ENCODE assay signal across 7 mouse cellular contexts in genomic region chr9:44288076-44288958, GRCm38 (mm10). TPM values are rescaled to one million over a fixed set of nuclear protein-coding genes. Genes with fewer than 3 reads are reported as not detected.
DNase-seq lines count a peak whose midpoint lies in the region; ATAC-seq and TF ChIP-seq lines count a peak whose summit lies in the region.

Abcg4 (minus strand) TSS chr9:44288615.

- peaks cover 55% of the 10 kb centered on the region for H3K36me3 ChIP-seq in G1E (replicated peaks)
- H3K36me3 ChIP-seq in embryonic facial prominence, embryonic 10.5 days (replicated peaks) = peaks cover 33% of the 10 kb centered on the region
- peaks cover 30% of the 10 kb centered on the region for H3K36me3 ChIP-seq in midbrain, embryonic 12.5 days
- H3K36me3 ChIP-seq in stomach, embryonic 14.5 days (ENCODE audit: control insufficient read depth, insufficient read depth, low read length) = peaks cover 12% of the 10 kb centered on the region

- intact Hi-C loops in heart, postnatal 14 days (cut with DNase I) = no loop called here
- intact Hi-C loops in left cerebral cortex, postnatal 10 days (cut with DNase I) = no loop called here

- H3K27ac ChIP-seq in embryonic facial prominence, embryonic 10.5 days (replicated peaks) = peak within 1 kb of the TSS; percentile 81
- peak within 1 kb of the TSS; percentile 74 for H3K27ac ChIP-seq in midbrain, embryonic 12.5 days (replicated peaks)
- no peak within 1 kb of the TSS for H3K27ac ChIP-seq in stomach, embryonic 14.5 days (ENCODE audit: low read length)

- H3K4me3 ChIP-seq in G1E (ENCODE audit: low read depth, low read length) = peak within 1 kb of the TSS; percentile 98
- peak within 1 kb of the TSS; percentile 81 for H3K4me3 ChIP-seq in embryonic facial prominence, embryonic 10.5 days
- H3K4me3 ChIP-seq in midbrain, embryonic 12.5 days = peak within 1 kb of the TSS; percentile 76
- H3K4me3 ChIP-seq in stomach, embryonic 14.5 days (ENCODE audit: low read depth, low read length) = peak within 1 kb of the TSS; percentile 63

- peak; percentile 80 for DNase-seq in G1E (ENCODE audit: low spot score)
- peak; percentile 58 for DNase-seq in adrenal gland, postnatal 10 days
- DNase-seq in embryonic facial prominence, embryonic 10.5 days (ENCODE audit: low spot score) = peak; percentile 55
- DNase-seq in heart, postnatal 14 days = peak; percentile 29 to 34
- DNase-seq in left cerebral cortex, postnatal 10 days (ENCODE audit: extremely low spot score in 1 of 2, low spot score in 2 of 2) = peak in 1 of 2 experiments; percentile 58

- H3K27me3 ChIP-seq in G1E (ENCODE audit: insufficient read depth, low read length) = no peaks in the 10 kb centered on the region
- H3K27me3 ChIP-seq in embryonic facial prominence, embryonic 10.5 days (replicated peaks; ENCODE audit: low read depth, poor library complexity, severe bottlenecking) = peaks cover 55% of the 10 kb centered on the region
- H3K27me3 ChIP-seq in midbrain, embryonic 12.5 days = peaks cover 12% of the 10 kb centered on the region; the same call in 1 of the 2 replicates
- no peaks in the 10 kb centered on the region for H3K27me3 ChIP-seq in stomach, embryonic 14.5 days (ENCODE audit: control insufficient read depth, insufficient read depth, low read length)

- H3K4me1 ChIP-seq in G1E (ENCODE audit: insufficient read depth, low read depth, low read length) = peaks cover 76% of the 10 kb centered on the region
- H3K4me1 ChIP-seq in embryonic facial prominence, embryonic 10.5 days = peaks cover 31% of the 10 kb centered on the region
- H3K4me1 ChIP-seq in midbrain, embryonic 12.5 days = peaks cover 31% of the 10 kb centered on the region
- peaks cover 4% of the 10 kb centered on the region; the same call in 1 of the 2 replicates for H3K4me1 ChIP-seq in stomach, embryonic 14.5 days (ENCODE audit: control insufficient read depth, insufficient read depth, low read length)

- peak; percentile 79 for ATAC-seq in G1E (ENCODE audit: extremely low read depth, insufficient number of reproducible peaks, low FRiP score, poor library complexity, severe bottlenecking)
- ATAC-seq in midbrain, embryonic 12.5 days (ENCODE audit: low FRiP score, low read depth) = peak; percentile 63
- peak; percentile 74 for ATAC-seq in stomach, embryonic 14.5 days (ENCODE audit: insufficient number of reproducible peaks, insufficient read depth, low FRiP score, low read depth)

- WGBS in embryonic facial prominence, embryonic 10.5 days = 1% methylated on average over 38 of the region's 38 CpGs
- under 1% methylated on average over 38 of the region's 38 CpGs for WGBS in midbrain, embryonic 12.5 days
- 2% methylated on average over 38 of the region's 38 CpGs for WGBS in stomach, embryonic 14.5 days

- peaks cover 7% of the 10 kb centered on the region for H3K9me3 ChIP-seq in G1E (replicated peaks)
- H3K9me3 ChIP-seq in embryonic facial prominence, embryonic 10.5 days = no peaks in the 10 kb centered on the region
- H3K9me3 ChIP-seq in midbrain, embryonic 12.5 days = no peaks in the 10 kb centered on the region
- no peaks in the 10 kb centered on the region for H3K9me3 ChIP-seq in stomach, embryonic 14.5 days (ENCODE audit: control insufficient read depth, low read depth, low read length)

- H3K9ac ChIP-seq in midbrain, embryonic 12.5 days (replicated peaks) = peak within 1 kb of the TSS; percentile 91
- peak within 1 kb of the TSS; percentile 42 for H3K9ac ChIP-seq in stomach, embryonic 14.5 days (replicated peaks; ENCODE audit: low read depth, low read length)

- H3K4me2 ChIP-seq in midbrain, embryonic 12.5 days (replicated peaks) = peak within 1 kb of the TSS; percentile 84
- peak within 1 kb of the TSS; percentile 94 for H3K4me2 ChIP-seq in stomach, embryonic 14.5 days (replicated peaks; ENCODE audit: low read depth, low read length)

- no peak for TF ChIP-seq CTCF in G1E (IDR thresholded peaks at IDR 0.05; ENCODE audit: low read depth, low read length)

RNA-seq across cellular contexts. Expression of gene Abcg4, which starts in this region (rescaled TPM):
- total RNA-seq in G1E (2014; fragmentation: Nextera tagmentation) (29.1 and 58.5 TPM in 2 replicates), G1E (2017) (1.8 and 3.6 TPM in 2 replicates)
- 18.4 and 20.3 TPM in 2 replicates for polyA plus RNA-seq in G1E (2012)
- total RNA-seq in adrenal gland, postnatal 10 days (2021) = 10 to 100 TPM; 15.0 to 23.1 TPM
- polyA plus RNA-seq in embryonic facial prominence, embryonic 10.5 days (2016; fragmentation: Nextera tagmentation; extraction: Ambion mirVana) = 2.6 and 3.1 TPM in 2 replicates
- under 1 TPM; 0.72 to 0.73 TPM for total RNA-seq in heart, postnatal 14 days (2021)
- total RNA-seq in left cerebral cortex, postnatal 10 days (2021) = 10 to 100 TPM; 68.0 to 73.2 TPM
- polyA plus RNA-seq in midbrain, embryonic 12.5 days (2016; fragmentation: Nextera tagmentation; extraction: Ambion mirVana) = 12.9 and 14.4 TPM in 2 replicates
- 5.1 and 5.9 TPM in 2 replicates for polyA plus RNA-seq in stomach, embryonic 14.5 days (2014; fragmentation: Nextera tagmentation; extraction: Ambion mirVana)

Comparison
In these comparisons a context has a peak if more than half of its experiments do, and no peak if none do; other contexts are left out.
1. Peak in DNase-seq in heart, postnatal 14 days; RNA of the gene not detected or under 1 TPM.